Mouse (Mus musculus) neural tube, embryonic 10.5 days (tissue): ENCODE results near the gene Nop56.

Experiments used
- DNase-seq: peaks from one replicate; pipeline ENCODE4 v3.0.0-alpha.2; 2017; ENCODE audit warnings: low spot score; ENCODE audit errors: extremely low spot score

Nop56 gene

GRCm38 (mm10) chr2:130295331-130296133 is 21.3 kb downstream of the Nop56 start:
- peak; percentile 68 for DNase-seq

GRCm38 (mm10) chr2:130296134-130296745 is 22.0 kb downstream of the Nop56 start:
- no peak for DNase-seq

- DNase-seq = no peak
These were observed 23.4 kb downstream of the Nop56 start for GRCm38 (mm10) chr2:130297580-130297979.

- DNase-seq = no peak
These were observed 28.8 kb downstream of the Nop56 start for GRCm38 (mm10) chr2:130303014-130303413.

DNA sequence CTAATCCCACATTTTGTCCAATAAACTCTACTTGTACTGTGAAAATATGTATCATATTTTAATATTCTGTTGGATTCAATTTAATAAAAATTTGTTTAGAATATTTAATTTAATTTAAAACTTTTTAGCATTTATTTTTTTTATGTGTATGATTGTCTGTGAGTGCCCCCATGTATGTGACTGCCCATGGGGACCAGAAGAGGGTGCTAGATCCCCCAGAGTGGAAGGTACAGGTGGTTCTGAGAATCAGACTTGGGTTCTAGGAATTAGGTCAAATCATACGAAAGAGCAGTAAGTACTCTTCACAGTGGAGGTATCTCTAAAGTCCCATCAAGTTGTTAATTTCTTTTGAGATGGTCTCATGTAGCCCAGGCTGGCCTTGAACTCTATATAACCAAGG is 52.8 kb downstream of the Nop56 start:
- DNase-seq = no peak
